Mouse (Mus musculus) forebrain, embryonic 10.5 days (tissue): Measurements from ENCODE around the gene Nrxn2. TPM values are rescaled to one million over a fixed set of nuclear protein-coding genes. Genes with fewer than 3 reads are reported as not detected.
A peak's percentile ranks its signal among the peaks of the same experiment; 100 is the strongest.

Experiments
- DNase-seq: peaks from one replicate; pipeline ENCODE4 v3.0.0-alpha.2; 2017; ENCODE audit warnings: low spot score; ENCODE audit errors: extremely low spot score
- H3K27ac ChIP-seq: fragments of 300-500 bp; sonication (generic); 2 replicates; pipeline ENCODE4 v1.5.1; 2016; ENCODE audit warnings: mild to moderate bottlenecking
- H3K27me3 ChIP-seq: fragments of 300-500 bp; sonication (generic); 2 replicates; pipeline ENCODE4 v1.6.1; 2016; ENCODE audit warnings: mild to moderate bottlenecking; ENCODE audit not compliant: poor library complexity, severe bottlenecking
- H3K36me3 ChIP-seq: fragments of 300-500 bp; sonication (generic); replicated peaks from 2 replicates; pipeline ENCODE4 v1.6.1; 2016; ENCODE audit warnings: mild to moderate bottlenecking, moderate library complexity
- H3K4me1 ChIP-seq: fragments of 300-500 bp; sonication (generic); 2 replicates; pipeline ENCODE4 v1.6.1; 2016
- H3K4me3 ChIP-seq: fragments of 300-500 bp; sonication (generic); 2 replicates; pipeline ENCODE4 v1.5.1; 2016; ENCODE audit warnings: mild to moderate bottlenecking, moderate library complexity
- H3K9me3 ChIP-seq: fragments of 300-500 bp; sonication (generic); 2 replicates; pipeline ENCODE4 v1.6.1; 2016; ENCODE audit warnings: mild to moderate bottlenecking, moderate library complexity
- WGBS: fragments of 180-500 bp; shearing (Covaris S2); methylation state at CpG from one replicate; pipeline ENCODE4 v1.1.7; 2016; 5-methylcytosine and 5-hydroxymethylcytosine counted together
- polyA plus RNA-seq: library from polyadenylated mRNA; unstranded; fragments of >200 nt; fragmentation: Nextera tagmentation; extraction: Ambion mirVana; gene quantifications from 2 replicates; pipeline ENCODE4 v1.2.1, GENCODE M21; 2016

Gene Nrxn2
- polyA plus RNA-seq, 1 experiment from 2014 or later: 3.1 TPM

GRCm38 (mm10) chr19:6409176-6409575, 9.4 kb upstream of the Nrxn2 start:
- 85% methylated on average over 5 of the region's 5 CpGs for WGBS

GRCm38 (mm10) chr19:6409936-6410335, 8.6 kb upstream of the Nrxn2 start:
- WGBS: 89% methylated on average over 5 of the region's 5 CpGs

More at GRCm38 (mm10) chr19:6409176-6409575, 9.4 kb upstream of the Nrxn2 start:
- Histone ChIP-seq H3K9me3 (no peaks in the 10 kb centered on the region), H3K27ac (no peak overlapping the region), H3K4me1 (peaks cover 30% of the 10 kb centered on the region), H3K36me3 (no peaks in the 10 kb centered on the region), H3K27me3 (peaks cover 15% of the 10 kb centered on the region; the same call in 1 of the 2 replicates), H3K4me3 (no peak overlapping the region)
- DNase-seq: no peak

GRCm38 (mm10) chr19:6412798-6413197, 5.7 kb upstream of the Nrxn2 start:
- Histone ChIP-seq H3K4me3 (no peak overlapping the region), H3K27ac (peak overlapping the region; percentile 1; the same call in 1 of the 2 replicates), H3K36me3 (no peaks in the 10 kb centered on the region), H3K9me3 (no peaks in the 10 kb centered on the region), H3K4me1 (peaks cover 59% of the 10 kb centered on the region), H3K27me3 (peaks cover 23% of the 10 kb centered on the region)
- 58% methylated on average over 14 of the region's 14 CpGs for WGBS
- DNase-seq: no peak

More at GRCm38 (mm10) chr19:6409936-6410335, 8.6 kb upstream of the Nrxn2 start:
- Histone ChIP-seq H3K27me3 (0 out of 2 replicates have a peak, but pooled peaks cover 9% of the 10 kb centered on the region), H3K27ac (no peak overlapping the region), H3K4me1 (peaks cover 31% of the 10 kb centered on the region), H3K36me3 (no peaks in the 10 kb centered on the region), H3K9me3 (no peaks in the 10 kb centered on the region), H3K4me3 (no peak overlapping the region)
- DNase-seq: no peak

GRCm38 (mm10) chr19:6415454-6415853, 3.1 kb upstream of the Nrxn2 start:
- no peak overlapping the region for H3K4me3 ChIP-seq
- no peaks in the 10 kb centered on the region for H3K36me3 ChIP-seq
- H3K27ac ChIP-seq: peak overlapping the region; percentile 66
- H3K27me3 ChIP-seq: peaks cover 50% of the 10 kb centered on the region
- DNase-seq: no peak
- no peaks in the 10 kb centered on the region for H3K9me3 ChIP-seq
- H3K4me1 ChIP-seq: peaks cover 74% of the 10 kb centered on the region
- 52% methylated on average over 6 of the region's 6 CpGs for WGBS

- peak overlapping the region; percentile 24 for H3K4me3 ChIP-seq
- WGBS: 3% methylated on average over 9 of the region's 9 CpGs
- no peaks in the 10 kb centered on the region for H3K36me3 ChIP-seq
- peaks cover 58% of the 10 kb centered on the region for H3K27me3 ChIP-seq
- peak overlapping the region; percentile 66 for H3K27ac ChIP-seq
- no peaks in the 10 kb centered on the region for H3K9me3 ChIP-seq
- H3K4me1 ChIP-seq: peaks cover 77% of the 10 kb centered on the region
- peak; percentile 58 for DNase-seq
Measured at GRCm38 (mm10) chr19:6416124-6416770, 2.3 kb upstream of the Nrxn2 start.

GRCm38 (mm10) chr19:6416894-6417761, 1.4 kb upstream of the Nrxn2 start:
- Histone ChIP-seq H3K4me3 (peak overlapping the region; percentile 24; the same call in 1 of the 2 replicates), H3K4me1 (peaks cover 77% of the 10 kb centered on the region), H3K36me3 (no peaks in the 10 kb centered on the region), H3K27ac (peak overlapping the region; percentile 66), H3K27me3 (peaks cover 67% of the 10 kb centered on the region), H3K9me3 (no peaks in the 10 kb centered on the region)
- DNase-seq: no peak
- WGBS: 68% methylated on average over 12 of the region's 12 CpGs

- Histone ChIP-seq H3K4me1 (peaks cover 67% of the 10 kb centered on the region), H3K4me3 (peak overlapping the region; percentile 68), H3K9me3 (no peaks in the 10 kb centered on the region), H3K27me3 (peaks cover 77% of the 10 kb centered on the region), H3K27ac (peak overlapping the region; percentile 88), H3K36me3 (no peaks in the 10 kb centered on the region)
- DNase-seq: no peak
- WGBS: 5% methylated on average over 22 of the region's 23 CpGs
Measured at GRCm38 (mm10) chr19:6418984-6419692, 607 bp downstream of the Nrxn2 start.

GRCm38 (mm10) chr19:6419805-6420310, 1.3 kb downstream of the Nrxn2 start:
- Histone ChIP-seq H3K36me3 (no peaks in the 10 kb centered on the region), H3K4me3 (peak overlapping the region; percentile 68), H3K27me3 (peaks cover 80% of the 10 kb centered on the region), H3K27ac (no peak overlapping the region), H3K9me3 (no peaks in the 10 kb centered on the region), H3K4me1 (peaks cover 69% of the 10 kb centered on the region)
- no peak for DNase-seq
- 58% methylated on average over 9 of the region's 9 CpGs for WGBS

GRCm38 (mm10) chr19:6420481-6421210, 2.1 kb downstream of the Nrxn2 start:
- H3K36me3 ChIP-seq: no peaks in the 10 kb centered on the region
- H3K4me1 ChIP-seq: peaks cover 69% of the 10 kb centered on the region
- peaks cover 88% of the 10 kb centered on the region for H3K27me3 ChIP-seq
- no peak for DNase-seq
- 63% methylated on average over 19 of the region's 19 CpGs for WGBS
- no peak overlapping the region for H3K27ac ChIP-seq
- H3K9me3 ChIP-seq: no peaks in the 10 kb centered on the region
- H3K4me3 ChIP-seq: peak overlapping the region; percentile 68; the same call in 1 of the 2 replicates

- whole genome bisulfite sequencing: 84% methylated on average over 9 of the region's 9 CpGs
- H3K27me3 ChIP-seq: peaks cover 94% of the 10 kb centered on the region
Measured at GRCm38 (mm10) chr19:6421211-6421590, 2.7 kb downstream of the Nrxn2 start.

GRCm38 (mm10) chr19:6422014-6422413, 3.5 kb downstream of the Nrxn2 start:
- Histone ChIP-seq H3K9me3 (no peaks in the 10 kb centered on the region), H3K27ac (no peak overlapping the region), H3K27me3 (peaks cover 95% of the 10 kb centered on the region), H3K4me1 (peaks cover 69% of the 10 kb centered on the region), H3K4me3 (no peak overlapping the region), H3K36me3 (no peaks in the 10 kb centered on the region)
- DNase-seq: no peak
- WGBS: 75% methylated on average over 7 of the region's 7 CpGs

More at GRCm38 (mm10) chr19:6421211-6421590, 2.7 kb downstream of the Nrxn2 start:
- no peak overlapping the region for H3K4me3 ChIP-seq
- no peaks in the 10 kb centered on the region for H3K9me3 ChIP-seq
- DNase-seq: no peak
- H3K4me1 ChIP-seq: peaks cover 69% of the 10 kb centered on the region
- no peaks in the 10 kb centered on the region for H3K36me3 ChIP-seq
- no peak overlapping the region for H3K27ac ChIP-seq

GRCm38 (mm10) chr19:6423241-6423640, 4.7 kb downstream of the Nrxn2 start:
- Histone ChIP-seq H3K9me3 (peaks cover 3% of the 10 kb centered on the region; the same call in 1 of the 2 replicates), H3K4me3 (no peak overlapping the region), H3K36me3 (no peaks in the 10 kb centered on the region), H3K27me3 (peaks cover 95% of the 10 kb centered on the region), H3K27ac (no peak overlapping the region), H3K4me1 (peaks cover 69% of the 10 kb centered on the region)
- no peak for DNase-seq
- 89% methylated on average over 16 of the region's 16 CpGs for WGBS
